Mouse (Mus musculus) MEL (cell line): Measurements from ENCODE around the gene Tmem26. TPM values are rescaled to one million over a fixed set of nuclear protein-coding genes. Genes with fewer than 3 reads are reported as not detected.

Experiments
- DNase-seq: peaks from one replicate; pipeline ENCODE4 v3.0.0; 2011; ENCODE audit warnings: low read depth, low spot score
- H3K27ac ChIP-seq: 2 replicates; pipeline ENCODE4 v1.5.1; 2012; ENCODE audit warnings: low read depth, mild to moderate bottlenecking, control low read depth, low read length, moderate library complexity; ENCODE audit not compliant: control insufficient read depth
- H3K27me3 ChIP-seq, 2 experiments: fragments of 150-350 bp in 1 of 2; sonication (generic) in 1 of 2; 2 replicates each; pipeline ENCODE4 v1.6.1; 2012; ENCODE audit warnings: low read length in 2 of 2, mild to moderate bottlenecking in 2 of 2, improper control_type of control experiment in 1 of 2, moderate library complexity in 1 of 2; ENCODE audit not compliant: insufficient read depth in 2 of 2, control insufficient read depth in 1 of 2
- H3K36me3 ChIP-seq, 2 experiments: 2 replicates each; pipeline ENCODE4 v1.6.1; 2012 to 2014; ENCODE audit warnings: low read length in 2 of 2, improper control_type of control experiment in 1 of 2, inconsistent platforms in 1 of 2, mild to moderate bottlenecking in 1 of 2; ENCODE audit not compliant: insufficient read depth in 2 of 2, control insufficient read depth in 1 of 2
- H3K4me1 ChIP-seq, 2 experiments: fragments of 150-350 bp in 1 of 2; sonication (generic) in 1 of 2; 2 replicates each; pipeline ENCODE4 v1.6.1; 2012; ENCODE audit warnings: low read length in 2 of 2, improper control_type of control experiment in 1 of 2, mild to moderate bottlenecking in 1 of 2; ENCODE audit not compliant: insufficient read depth in 2 of 2, control insufficient read depth in 1 of 2
- H3K4me3 ChIP-seq, 2 experiments: fragments of 150-350 bp in 1 of 2; sonication (generic) in 1 of 2; 2 replicates each; pipeline ENCODE4 v1.5.1; 2012; ENCODE audit warnings: low read depth in 2 of 2, low read length in 2 of 2, mild to moderate bottlenecking in 2 of 2, moderate library complexity in 2 of 2, control low read depth in 1 of 2, improper control_type of control experiment in 1 of 2; ENCODE audit not compliant: control insufficient read depth in 1 of 2, insufficient read depth in 1 of 2
- H3K79me2 ChIP-seq: 2 replicates; pipeline ENCODE4 v1.6.1; 2012; ENCODE audit warnings: mild to moderate bottlenecking, low read length, moderate library complexity; ENCODE audit not compliant: control insufficient read depth, poor library complexity, insufficient read depth
- H3K9ac ChIP-seq: 2 replicates; pipeline ENCODE4 v1.6.1; 2012; ENCODE audit warnings: low read depth, mild to moderate bottlenecking, control low read depth, low read length, moderate library complexity; ENCODE audit not compliant: control insufficient read depth, poor library complexity, severe bottlenecking
- H3K9me3 ChIP-seq: fragments of 150-350 bp; sonication (generic); replicated peaks from 2 replicates; pipeline ENCODE4 v1.6.1; 2012; ENCODE audit warnings: mild to moderate bottlenecking, low read length, improper control_type of control experiment, moderate library complexity; ENCODE audit not compliant: insufficient read depth
- CTCF ChIP-seq, 3 experiments: IDR thresholded peaks in 2 of 3; conservative IDR thresholded peaks in 1 of 3; 2 replicates each; pipeline ENCODE4 v1.5.1; 2011 to 2012; ENCODE audit warnings: low read length in 3 of 3, low read depth in 2 of 3, mild to moderate bottlenecking in 2 of 3, improper control_type of control experiment in 1 of 3, inconsistent platforms in 1 of 3, mixed read lengths in 1 of 3, moderate library complexity in 1 of 3; ENCODE audit not compliant: control insufficient read depth in 1 of 3, insufficient read depth in 1 of 3, poor library complexity in 1 of 3, severe bottlenecking in 1 of 3
- E2F4 ChIP-seq: IDR thresholded peaks from 2 replicates; pipeline ENCODE4 v1.6.1; 2011; ENCODE audit warnings: low read depth, low read length, improper control_type of control experiment, borderline replicate concordance
- ELF1 ChIP-seq: IDR thresholded peaks from 2 replicates; pipeline ENCODE4 v1.6.1; 2014; ENCODE audit warnings: low read depth, mild to moderate bottlenecking, inconsistent platforms, low read length, improper control_type of control experiment, moderate library complexity
- EP300 ChIP-seq, 2 experiments: IDR thresholded peaks; 2 replicates each; pipeline ENCODE4 v1.6.1; 2011; ENCODE audit warnings: improper control_type of control experiment in 2 of 2, low read length in 2 of 2, low read depth in 1 of 2, mild to moderate bottlenecking in 1 of 2
- ETS1 ChIP-seq: IDR thresholded peaks from 2 replicates; pipeline ENCODE4 v1.6.1; 2012; ENCODE audit warnings: low read depth, mild to moderate bottlenecking, inconsistent platforms, low read length, improper control_type of control experiment, moderate library complexity
- GABPA ChIP-seq: IDR thresholded peaks from 2 replicates; pipeline ENCODE4 v1.6.1; 2012; ENCODE audit warnings: low read depth, mild to moderate bottlenecking, inconsistent platforms, low read length, improper control_type of control experiment, moderate library complexity
- GATA1 ChIP-seq: IDR thresholded peaks from 2 replicates; pipeline ENCODE4 v1.6.1; 2011; ENCODE audit warnings: low read depth, low read length, improper control_type of control experiment
- KAT2A ChIP-seq: conservative IDR thresholded peaks from 2 replicates; pipeline ENCODE4 v1.6.1; 2012; ENCODE audit warnings: low read depth, low read length, improper control_type of control experiment, inconsistent platforms
- MAX ChIP-seq: IDR thresholded peaks from 2 replicates; pipeline ENCODE4 v1.6.1; 2011; ENCODE audit warnings: low read length, improper control_type of control experiment
- MXI1 ChIP-seq: IDR thresholded peaks from 2 replicates; pipeline ENCODE4 v1.6.1; 2011; ENCODE audit warnings: mild to moderate bottlenecking, low read depth, low read length, improper control_type of control experiment
- MYB ChIP-seq: IDR thresholded peaks from 2 replicates; pipeline ENCODE4 v1.6.1; 2011; ENCODE audit warnings: mild to moderate bottlenecking, low read depth, low read length, improper control_type of control experiment
- MYC ChIP-seq: IDR thresholded peaks from 2 replicates; pipeline ENCODE4 v1.6.1; 2011; ENCODE audit warnings: low read depth, mild to moderate bottlenecking, low read length, improper control_type of control experiment, moderate library complexity
- NELFE ChIP-seq: IDR thresholded peaks from 2 replicates; pipeline ENCODE4 v1.6.1; 2011; ENCODE audit warnings: low read depth, low read length, improper control_type of control experiment
- POLR2A ChIP-seq, 2 experiments: IDR thresholded peaks; 2 replicates each; pipeline ENCODE4 v1.6.1; 2011 to 2012; ENCODE audit warnings: low read length in 2 of 2, mild to moderate bottlenecking in 2 of 2, control low read depth in 1 of 2, improper control_type of control experiment in 1 of 2, low read depth in 1 of 2, moderate library complexity in 1 of 2; ENCODE audit not compliant: control insufficient read depth in 1 of 2, insufficient read depth in 1 of 2, poor library complexity in 1 of 2
- POLR2AphosphoS5 ChIP-seq: IDR thresholded peaks from 2 replicates; pipeline ENCODE4 v1.6.1; 2012; ENCODE audit warnings: low read depth, borderline replicate concordance, mild to moderate bottlenecking, inconsistent platforms, low read length, moderate library complexity, mixed read lengths
- RAD21 ChIP-seq: IDR thresholded peaks from 2 replicates; pipeline ENCODE4 v1.6.1; 2011; ENCODE audit warnings: mild to moderate bottlenecking, low read depth, low read length, improper control_type of control experiment
- RCOR1 ChIP-seq: IDR thresholded peaks from 2 replicates; pipeline ENCODE4 v1.6.1; 2012; ENCODE audit warnings: low read depth, mild to moderate bottlenecking, inconsistent platforms, low read length, improper control_type of control experiment
- TAL1 ChIP-seq: IDR thresholded peaks from 2 replicates; pipeline ENCODE4 v1.6.1; 2012; ENCODE audit warnings: mild to moderate bottlenecking, inconsistent platforms, low read length, moderate library complexity, mixed read lengths
- TBP ChIP-seq: IDR thresholded peaks from 2 replicates; pipeline ENCODE4 v1.8.0; 2011; ENCODE audit warnings: low read depth, low read length, improper control_type of control experiment
- TCF12 ChIP-seq: IDR thresholded peaks from 2 replicates; pipeline ENCODE4 v1.6.1; 2014; ENCODE audit warnings: low read depth, mild to moderate bottlenecking, inconsistent platforms, low read length, improper control_type of control experiment, moderate library complexity
- USF1 ChIP-seq: IDR thresholded peaks from 2 replicates; pipeline ENCODE4 v1.6.1; 2014; ENCODE audit warnings: low read depth, mild to moderate bottlenecking, inconsistent platforms, low read length, improper control_type of control experiment, moderate library complexity
- USF2 ChIP-seq, 2 experiments: IDR thresholded peaks; 2 replicates each; pipeline ENCODE4 v1.6.1; 2011 to 2012; ENCODE audit warnings: improper control_type of control experiment in 2 of 2, low read length in 2 of 2, borderline replicate concordance in 1 of 2, inconsistent platforms in 1 of 2, low read depth in 1 of 2, mild to moderate bottlenecking in 1 of 2; ENCODE audit not compliant: insufficient read depth in 1 of 2
- ZC3H11A ChIP-seq: IDR thresholded peaks from 2 replicates; pipeline ENCODE4 v1.6.1; 2012; ENCODE audit warnings: low read depth, mild to moderate bottlenecking, inconsistent platforms, low read length, improper control_type of control experiment
- ZKSCAN1 ChIP-seq: IDR thresholded peaks from 2 replicates; pipeline ENCODE4 v1.6.1; 2012; ENCODE audit warnings: low read depth, mild to moderate bottlenecking, inconsistent platforms, low read length, improper control_type of control experiment, moderate library complexity
- polyA plus RNA-seq, 2 experiments: library from polyadenylated mRNA; stranded (reverse) in 1 of 2; unstranded in 1 of 2; fragments of >175 nt in 1 of 2; fragments of >200 nt in 1 of 2; gene quantifications; 2 replicates each; pipeline versions ENCODE4 v1.2.1 to v1.2.4; 2012; ENCODE audit warnings: low replicate concordance in 2 of 2, low read depth in 1 of 2; ENCODE audit not compliant: insufficient read length in 2 of 2, insufficient read depth in 1 of 2, missing spikeins in 1 of 2
- total RNA-seq: library from RNA; depleted of rRNA; stranded (reverse); fragments of 300-350 nt; gene quantifications from 2 replicates; pipeline ENCODE4 v1.2.3, GENCODE M21; 2012

Gene Tmem26
- total and polyA plus RNA-seq, 3 experiments = not detected

DNA sequence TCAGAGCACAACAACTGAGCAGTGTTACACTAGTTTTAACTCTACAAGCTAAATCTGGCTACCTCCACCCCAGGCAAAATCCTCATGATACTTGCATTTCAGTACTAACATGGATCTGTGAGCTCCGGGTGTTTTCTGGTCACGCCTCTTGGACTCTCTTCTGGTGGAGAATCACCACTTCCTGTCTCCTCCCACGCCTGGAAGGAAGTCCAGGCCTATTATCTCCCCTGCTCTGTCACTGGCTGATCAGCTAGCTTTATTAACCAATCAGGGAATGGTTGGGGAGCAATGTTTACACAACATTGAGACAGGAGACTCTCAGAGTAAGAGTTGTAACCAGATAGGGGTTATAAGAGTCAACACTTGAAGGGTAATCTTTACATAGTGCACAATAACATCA, 9.1 kb upstream of the Tmem26 start:
- Histone ChIP-seq H3K27ac (no peak overlapping the region), H3K4me1 (no peaks in the 10 kb centered on the region)

DNA sequence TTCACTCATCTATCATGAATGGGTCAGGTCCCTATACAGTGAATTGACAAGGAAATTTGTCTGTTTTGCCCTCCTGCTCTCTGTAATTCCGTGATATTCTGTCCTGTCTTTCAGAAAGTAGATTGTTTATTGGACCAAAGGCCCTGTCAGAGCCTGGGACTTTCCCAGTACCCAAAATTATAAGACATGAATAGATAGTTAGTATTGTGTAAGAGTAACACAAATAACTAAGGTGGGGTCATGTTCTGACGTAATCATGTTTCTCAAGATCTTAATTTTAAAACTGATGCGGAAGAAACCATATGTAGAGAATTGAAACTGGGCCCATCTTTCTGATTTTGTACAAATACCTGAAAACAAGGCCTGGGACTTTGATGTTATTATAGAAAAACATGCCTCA, 8.1 kb upstream of the Tmem26 start:
- Histone ChIP-seq H3K4me3 (no peak overlapping the region), H3K27me3 (no peaks in the 10 kb centered on the region), H3K4me1 (no peaks in the 10 kb centered on the region), H3K36me3 (no peaks in the 10 kb centered on the region), H3K9me3 (no peaks in the 10 kb centered on the region), H3K79me2 (no peaks in the 10 kb centered on the region), H3K9ac (no peak overlapping the region), H3K27ac (no peak overlapping the region)
- DNase-seq = no peak
- TF ChIP-seq NELFE (no peak), RAD21 (no peak), ZKSCAN1 (no peak), MYC (no peak), MAX (no peak), ELF1 (no peak), E2F4 (no peak), MXI1 (no peak), ZC3H11A (no peak), CTCF (IDR thresholded peaks at IDR 0.05 in 2 of 3, conservative IDR thresholded peaks at IDR 0.05 in 1 of 3; ENCODE audit: control insufficient read depth in 1 of 3, insufficient read depth in 1 of 3, low read depth in 2 of 3, low read length in 3 of 3, poor library complexity in 1 of 3, severe bottlenecking in 1 of 3) (no peak), TCF12 (no peak), ETS1 (no peak), MYB (no peak), POLR2AphosphoS5 (no peak), POLR2A (IDR thresholded peaks at IDR 0.05; ENCODE audit: control insufficient read depth in 1 of 2, insufficient read depth in 1 of 2, low read depth in 1 of 2, low read length in 2 of 2, poor library complexity in 1 of 2) (no peak)

More for the DNA sequence above, 9.1 kb upstream of the Tmem26 start:
- no peak overlapping the region for H3K9ac ChIP-seq
- H3K36me3 ChIP-seq = no peaks in the 10 kb centered on the region
- H3K79me2 ChIP-seq = no peaks in the 10 kb centered on the region
- H3K9me3 ChIP-seq = no peaks in the 10 kb centered on the region
- H3K4me3 ChIP-seq = no peak overlapping the region
- DNase-seq = no peak
- H3K27me3 ChIP-seq = no peaks in the 10 kb centered on the region
- TF ChIP-seq RCOR1 = no peak
- TF ChIP-seq TBP = no peak
- TF ChIP-seq GATA1 = no peak
- TF ChIP-seq EP300 (IDR thresholded peaks at IDR 0.05; ENCODE audit: low read depth in 1 of 2, low read length in 2 of 2) = no peak
- no peak for TF ChIP-seq TAL1
- TF ChIP-seq USF1 = no peak
- TF ChIP-seq KAT2A = no peak
- no peak for TF ChIP-seq GABPA
- TF ChIP-seq USF2 (IDR thresholded peaks at IDR 0.05; ENCODE audit: borderline replicate concordance in 1 of 2, insufficient read depth in 1 of 2, low read depth in 1 of 2, low read length in 2 of 2) = no peak
